Mouse (Mus musculus): ENCODE measurements around the gene Hsf2. TPM values are rescaled to one million over a fixed set of nuclear protein-coding genes. Genes with fewer than 3 reads are reported as not detected.

Gene Hsf2
- polyA plus RNA-seq (2015; fragmentation: Nextera tagmentation; extraction: Ambion mirVana): 32.8 and 41.0 TPM in 2 replicates

DNA sequence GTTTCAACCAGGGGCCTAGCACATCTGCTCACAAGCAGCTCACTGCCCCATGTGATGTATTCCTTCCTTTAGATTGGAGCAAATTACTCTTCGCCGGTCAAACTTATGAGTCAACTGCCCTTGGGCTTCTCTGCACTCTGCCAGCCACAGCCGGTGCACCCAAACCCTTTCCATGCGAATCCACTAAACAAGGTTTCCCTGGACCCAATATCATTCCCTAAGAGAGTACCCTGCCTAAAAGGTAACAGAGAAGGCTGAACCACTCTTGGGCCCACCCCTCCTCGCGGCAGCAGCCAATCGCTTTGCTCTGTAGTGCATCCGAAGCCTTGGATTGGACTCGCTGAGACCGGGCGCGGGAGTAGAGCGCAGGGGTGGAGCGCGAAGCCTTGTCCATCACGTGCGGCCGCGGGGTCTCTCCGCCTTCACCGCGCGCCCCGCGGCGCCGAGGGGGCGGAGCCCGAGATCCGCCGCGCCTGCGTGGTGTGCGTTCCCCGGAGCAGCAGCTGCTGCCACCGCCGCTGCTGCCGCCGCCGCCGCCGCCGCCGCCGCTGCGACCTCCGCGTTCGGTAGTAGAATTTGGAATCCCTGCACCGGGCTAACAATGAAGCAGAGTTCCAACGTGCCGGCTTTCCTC, at the start of gene Hsf2:
Gene Hsf2, plus strand, starts transcription at position 478 of the 634 bp plus-strand sequence.

DNA sequence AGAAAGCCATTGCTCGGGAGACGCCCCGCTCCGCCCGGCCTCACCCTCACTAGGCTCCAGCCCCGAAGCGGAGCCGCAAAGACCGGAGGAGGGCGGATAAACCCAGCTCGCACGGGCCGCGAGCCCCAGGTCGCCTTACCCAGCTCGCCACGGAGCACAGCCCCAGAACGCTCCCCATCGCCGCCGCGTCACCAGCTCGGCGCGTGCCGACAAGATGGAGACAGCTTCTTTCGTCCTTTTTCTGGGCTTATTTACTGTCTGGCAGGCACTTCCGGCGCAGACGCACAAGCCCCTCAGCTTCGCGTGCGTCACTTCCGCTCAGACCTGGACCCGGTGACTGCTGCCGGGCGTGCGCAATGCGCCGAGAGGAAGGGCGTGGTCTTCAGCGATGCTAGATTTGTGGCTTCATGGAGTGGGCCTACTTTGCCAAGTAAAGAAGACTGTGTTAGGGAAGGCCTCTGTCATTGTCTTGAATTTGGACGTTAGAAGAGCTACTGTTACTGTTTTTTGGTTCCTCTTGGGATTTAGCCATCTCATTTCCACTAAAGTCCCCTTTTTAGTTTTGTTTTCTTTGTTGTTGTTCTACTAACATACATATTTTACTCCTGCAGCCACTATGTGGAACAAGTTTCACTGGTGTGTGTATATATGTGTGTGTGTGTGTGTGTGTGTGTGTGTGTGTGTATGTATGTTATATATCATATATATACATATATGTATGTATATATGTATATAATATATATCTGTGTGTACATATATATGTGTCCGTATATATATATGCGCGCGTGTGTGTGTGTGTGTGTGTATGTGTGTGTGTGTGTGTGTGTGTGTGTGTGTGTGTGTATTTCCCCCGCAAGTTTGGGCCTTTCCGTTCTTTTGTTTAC, 46.3 kb downstream of the Hsf2 start, which contains the start of gene Serinc1:
Gene Serinc1, minus strand, starts transcription at position 313 of the 884 bp plus-strand sequence.

Other genes starting within 250 kb of the Hsf2 start
- gene Serinc1, start 46.1 kb downstream of the Hsf2 start, polyA plus RNA-seq (2015; fragmentation: Nextera tagmentation; extraction: Ambion mirVana): 120 and 126 TPM in 2 replicates
- gene Pkib, start 145.6 kb downstream of the Hsf2 start, polyA plus RNA-seq (2015; fragmentation: Nextera tagmentation; extraction: Ambion mirVana): 0.99 and 2.9 TPM in 2 replicates

Measured in skeletal muscle tissue, postnatal 0 days (tissue).